Mouse (Mus musculus) retina, embryonic 14.5 days (tissue): ENCODE measurements around the gene Ifng.
"Not testable (repeated sequence)": the region's sequence is repeated elsewhere in the genome, so short reads cannot be mapped to it uniquely, and the experiment has no call there.

Source experiments
- DNase-seq: peaks from one replicate; pipeline ENCODE4 v3.0.0-alpha.2; 2015; ENCODE audit warnings: low spot score

Gene Ifng

GRCm38 (mm10) chr10:118440742-118441240 is at the start of gene Ifng:
Gene Ifng (plus strand): TSS chr10:118441046.
- DNase-seq: no peak

- no peak for DNase-seq
These were observed 40.9 kb upstream of the Ifng start for GRCm38 (mm10) chr10:118399917-118400316.

GRCm38 (mm10) chr10:118406463-118407221 is 34.2 kb upstream of the Ifng start:
- no peak for DNase-seq

- DNase-seq: peak; percentile 18
These were observed 29.5 kb upstream of the Ifng start for GRCm38 (mm10) chr10:118411377-118411776.

GRCm38 (mm10) chr10:118412774-118413173 is 28.1 kb upstream of the Ifng start:
- no peak for DNase-seq

- DNase-seq: no peak
These were observed 21.8 kb upstream of the Ifng start for GRCm38 (mm10) chr10:118419000-118419425.

- DNase-seq: no peak
These were observed 19.9 kb upstream of the Ifng start for GRCm38 (mm10) chr10:118420896-118421295.

GRCm38 (mm10) chr10:118435501-118435900 is 5.3 kb upstream of the Ifng start:
- DNase-seq: no peak

GRCm38 (mm10) chr10:118441898-118442297 is 1.1 kb downstream of the Ifng start:
- DNase-seq: no peak

- no peak for DNase-seq
These were observed 2.2 kb downstream of the Ifng start for GRCm38 (mm10) chr10:118442999-118443398.

GRCm38 (mm10) chr10:118445021-118445420 is 4.2 kb downstream of the Ifng start:
- no peak for DNase-seq

- no peak for DNase-seq
These were observed 4.7 kb downstream of the Ifng start for GRCm38 (mm10) chr10:118445502-118445901.

- DNase-seq: no peak
These were observed 5.1 kb downstream of the Ifng start for GRCm38 (mm10) chr10:118445978-118446377.

- DNase-seq: no peak
These were observed 10.9 kb downstream of the Ifng start for GRCm38 (mm10) chr10:118451747-118452146.

GRCm38 (mm10) chr10:118458729-118459128 is 17.9 kb downstream of the Ifng start:
- no peak for DNase-seq

GRCm38 (mm10) chr10:118461126-118461767 is 20.4 kb downstream of the Ifng start:
- no peak for DNase-seq

- DNase-seq: no peak
These were observed 25.6 kb downstream of the Ifng start for GRCm38 (mm10) chr10:118466481-118466880.

GRCm38 (mm10) chr10:118469047-118469446 is 28.2 kb downstream of the Ifng start:
- DNase-seq: no peak

GRCm38 (mm10) chr10:118470296-118470957 is 29.6 kb downstream of the Ifng start:
- no peak for DNase-seq

- DNase-seq: not testable (repeated sequence)
These were observed 32.0 kb downstream of the Ifng start for GRCm38 (mm10) chr10:118472846-118473245.

- DNase-seq: no peak
These were observed 35.9 kb downstream of the Ifng start for GRCm38 (mm10) chr10:118476696-118477095.

GRCm38 (mm10) chr10:118477297-118477696 is 36.5 kb downstream of the Ifng start:
- no peak for DNase-seq

- no peak for DNase-seq
These were observed 38.4 kb downstream of the Ifng start for GRCm38 (mm10) chr10:118479244-118479643.
